Mouse (Mus musculus) mature B cell (primary cell): Measurements from ENCODE around the gene Cfap97d1.

ENCODE experiments used
- in situ Hi-C: fragments of 300-500 bp; cut with MboI; formaldehyde crosslinking; loops from 2 replicates; pipeline ENCODE4 v1.14.3; 2019

Gene Cfap97d1

DNA sequence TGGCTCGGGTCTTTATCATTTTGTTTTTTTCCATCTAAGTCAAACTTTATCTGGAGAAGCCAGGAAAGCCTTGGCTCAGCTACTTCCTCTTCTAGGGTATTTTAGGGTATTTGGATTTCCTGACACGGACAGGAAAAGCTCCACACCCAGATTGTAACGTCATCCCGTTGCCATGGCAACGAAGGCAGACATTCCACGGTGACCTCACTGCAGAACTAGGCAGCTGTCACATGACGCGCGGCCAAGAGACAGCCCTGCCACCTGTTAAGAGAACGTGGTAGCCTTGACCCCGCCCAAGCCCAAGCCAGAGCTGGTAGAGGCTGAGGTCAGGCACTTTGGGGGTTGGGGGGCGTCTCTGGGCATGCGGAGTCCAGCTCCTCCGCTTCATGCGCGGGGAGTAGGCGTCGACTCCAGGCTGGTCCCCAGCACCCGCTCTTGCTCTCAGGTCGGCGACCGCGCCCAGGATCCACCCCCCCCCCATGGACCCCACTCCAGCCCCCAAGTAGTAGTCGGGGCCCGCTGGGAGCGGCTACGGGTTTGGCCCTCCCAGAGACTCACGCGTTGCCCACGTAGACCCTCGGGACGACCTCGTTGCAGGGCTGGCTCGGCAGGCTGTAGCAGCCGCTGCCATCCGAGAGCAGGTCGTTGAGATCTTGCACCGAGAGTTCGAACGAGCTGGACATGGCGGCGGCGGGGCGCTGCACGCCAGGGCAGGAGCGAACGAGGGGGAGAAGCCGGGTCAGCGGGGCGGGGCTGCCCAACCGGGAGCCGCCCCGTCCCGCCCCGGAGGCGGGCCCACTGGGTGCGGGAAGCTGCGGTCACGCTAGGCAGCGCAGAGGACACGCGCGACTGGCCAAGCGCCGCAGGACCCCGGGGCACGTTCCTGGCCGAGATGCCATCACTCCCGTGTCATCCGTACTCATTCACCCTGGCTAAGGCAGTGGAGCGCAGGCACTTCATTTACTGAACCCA lies at the start of gene Cfap97d1:
Cfap97d1 (plus strand) TSS at position 226 of the 972 bp plus-strand sequence.
- in situ Hi-C loops: no loop called here

DNA sequence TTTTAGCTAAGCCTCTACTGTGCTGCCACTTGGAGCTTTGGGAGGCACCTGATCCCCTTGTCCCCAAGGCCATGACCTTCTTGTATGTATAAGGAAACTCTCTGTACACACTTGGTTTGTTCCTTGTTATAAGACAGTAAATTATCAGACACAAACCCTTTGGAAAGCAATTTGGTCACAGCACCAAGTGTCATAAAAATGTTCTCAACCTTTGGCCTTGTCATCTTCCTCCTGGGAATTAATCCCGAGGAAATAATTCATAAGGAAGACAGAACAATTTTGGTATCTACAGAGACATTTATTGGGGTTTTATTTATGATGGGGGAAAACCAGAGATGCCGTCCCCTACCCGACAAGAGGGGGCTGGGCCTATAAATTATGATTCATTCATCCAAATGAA lies 48.3 kb upstream of the Cfap97d1 start:
- in situ Hi-C loops: no loop called here

- in situ Hi-C loops: no loop called here
Observed at GRCm38 (mm10) chr11:101936421-101936820, 47.7 kb upstream of the Cfap97d1 start.

DNA sequence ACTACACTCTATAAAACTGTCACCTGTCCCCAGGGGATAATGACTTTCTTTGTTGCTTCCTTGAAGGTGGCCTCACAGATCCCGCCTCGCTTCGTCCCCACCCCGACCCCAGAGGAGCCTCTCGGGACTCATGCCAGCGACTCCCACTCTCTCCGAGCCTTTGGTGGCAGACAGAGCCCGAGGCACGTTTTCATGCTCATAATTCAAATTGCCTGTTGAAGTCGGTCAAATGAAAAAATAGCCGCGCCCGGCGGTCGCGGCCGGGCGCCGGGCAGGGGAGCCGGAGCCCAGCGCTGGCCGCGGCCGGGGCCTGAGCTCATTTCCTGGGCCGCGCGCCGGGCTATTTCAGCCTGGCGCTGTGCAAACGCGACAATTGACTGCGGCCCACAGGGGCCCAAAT lies 47.0 kb upstream of the Cfap97d1 start:
- in situ Hi-C loops: no loop called here

GRCm38 (mm10) chr11:101943055-101943454 lies 41.0 kb upstream of the Cfap97d1 start:
- in situ Hi-C loops: no loop called here

GRCm38 (mm10) chr11:101946525-101946924 lies 37.6 kb upstream of the Cfap97d1 start:
- in situ Hi-C loops: no loop called here

DNA sequence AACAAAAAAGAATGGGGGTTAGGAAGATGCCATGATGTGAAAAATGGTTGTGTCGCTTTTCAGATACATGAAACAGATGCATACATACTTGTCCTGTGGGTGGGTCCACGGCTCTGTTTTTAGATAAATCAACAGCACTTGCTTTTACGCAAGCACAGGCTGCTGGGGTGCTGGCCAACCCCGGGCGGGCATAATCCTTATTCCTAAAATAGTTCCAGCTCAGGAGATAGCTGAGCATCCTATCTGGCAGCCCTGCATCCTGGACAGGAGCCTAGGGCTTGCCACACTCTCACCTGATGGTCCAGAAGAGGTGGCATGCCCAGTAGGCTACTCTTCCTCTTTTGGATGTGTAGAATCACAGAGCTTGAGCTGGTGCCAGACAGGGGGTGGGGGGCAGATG lies 34.1 kb upstream of the Cfap97d1 start:
- in situ Hi-C loops: no loop called here

- in situ Hi-C loops: no loop called here
Observed at GRCm38 (mm10) chr11:101952541-101953341, 31.3 kb upstream of the Cfap97d1 start.

- in situ Hi-C loops: no loop called here
Observed at GRCm38 (mm10) chr11:101953441-101953840, 30.6 kb upstream of the Cfap97d1 start.

- in situ Hi-C loops: no loop called here
Observed at GRCm38 (mm10) chr11:101957476-101957875, 26.6 kb upstream of the Cfap97d1 start.

GRCm38 (mm10) chr11:101963043-101963442 lies 21.0 kb upstream of the Cfap97d1 start:
- in situ Hi-C loops: no loop called here

DNA sequence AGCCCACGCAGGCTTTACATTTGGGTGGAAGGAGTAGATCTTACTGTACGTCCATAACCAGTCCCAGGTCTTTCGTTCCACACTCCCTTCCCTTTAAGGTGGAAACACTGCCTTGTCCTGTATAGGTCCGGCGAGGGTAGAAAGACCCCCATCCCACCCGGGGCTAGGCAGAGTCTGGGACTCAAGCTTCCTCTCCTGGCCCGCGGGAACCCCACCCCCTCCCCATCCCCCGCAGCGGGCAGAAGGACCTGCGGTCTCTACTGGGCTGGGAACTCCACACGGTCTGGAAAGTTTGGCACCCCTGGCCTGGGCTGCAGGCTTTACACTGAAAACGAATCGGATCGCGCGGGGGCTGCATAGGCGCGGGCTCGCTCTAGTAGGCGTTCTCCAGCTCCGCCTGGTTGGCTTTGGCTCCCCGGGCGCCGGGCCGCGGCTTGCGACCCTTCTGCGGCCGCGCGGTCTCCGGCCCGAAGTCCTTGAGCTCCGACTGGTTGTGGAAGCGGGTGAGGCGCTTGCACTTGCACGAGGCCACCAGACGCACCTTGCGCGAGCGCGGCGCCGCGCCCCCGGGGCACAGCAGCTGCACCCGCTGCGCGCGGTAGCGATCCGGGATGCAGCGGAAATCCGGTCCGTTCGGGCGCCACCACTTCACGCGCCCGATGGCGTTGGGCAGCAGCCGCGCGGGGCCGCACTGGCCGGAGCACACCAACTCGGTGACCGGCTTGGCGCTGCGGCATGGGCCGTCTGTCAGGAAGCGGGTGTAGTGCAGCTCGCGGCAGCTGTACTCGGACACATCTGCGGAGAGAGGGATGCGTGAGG lies 20.4 kb upstream of the Cfap97d1 start:
- in situ Hi-C loops: no loop called here

DNA sequence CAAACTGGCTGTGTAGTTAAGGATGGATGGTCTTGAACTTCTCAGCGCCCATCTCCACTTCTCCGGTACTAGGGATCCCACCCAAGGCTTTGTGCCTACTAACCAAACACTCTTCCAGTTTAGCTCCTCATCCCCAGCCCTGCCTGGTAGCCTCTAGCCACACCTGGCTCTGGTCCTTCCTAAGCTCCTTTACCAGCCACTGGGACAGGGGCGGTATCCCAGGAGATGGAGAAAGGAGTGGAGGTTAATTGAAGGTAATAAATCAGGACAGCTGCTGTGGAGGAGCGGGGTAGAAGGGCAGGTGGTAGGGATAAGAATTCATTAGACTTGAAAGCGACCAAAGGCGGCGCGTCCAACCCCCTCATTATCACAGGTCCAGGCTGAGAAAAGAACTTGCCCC lies 19.4 kb upstream of the Cfap97d1 start:
- in situ Hi-C loops: loop anchor here (5.0 kb wide), 1 partner anchor 42 kb away; no protein-coding TSS in a partner anchor

DNA sequence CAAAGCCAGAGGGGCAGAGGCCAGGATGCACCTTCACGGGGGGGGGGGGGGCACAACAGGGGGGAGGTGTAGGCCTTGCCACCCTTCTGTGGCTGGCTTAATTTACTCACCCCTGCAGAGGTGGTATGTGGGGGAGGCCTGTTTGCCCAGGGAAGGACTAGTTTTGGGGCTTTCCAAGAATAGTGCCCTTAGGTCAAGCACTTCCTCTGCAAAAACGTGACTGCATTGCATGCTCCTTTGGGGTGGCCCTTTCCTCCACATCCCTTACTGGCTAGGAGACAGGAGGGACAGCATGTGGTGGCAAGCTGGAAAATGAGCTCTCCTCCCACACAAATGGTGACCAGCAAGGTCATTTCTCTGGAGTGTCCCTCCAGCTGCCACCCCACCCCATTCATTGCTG lies 18.5 kb upstream of the Cfap97d1 start:
- in situ Hi-C loops: loop anchor here (5.0 kb wide), 1 partner anchor 43 kb away; no protein-coding TSS in a partner anchor

- in situ Hi-C loops: loop anchor here (5.0 kb wide), 1 partner anchor 45 kb away; no protein-coding TSS in a partner anchor
Observed at GRCm38 (mm10) chr11:101966965-101967614, 17.0 kb upstream of the Cfap97d1 start, which contains the start of gene Sost. Gene Sost (minus strand): TSS chr11:101967015.

DNA sequence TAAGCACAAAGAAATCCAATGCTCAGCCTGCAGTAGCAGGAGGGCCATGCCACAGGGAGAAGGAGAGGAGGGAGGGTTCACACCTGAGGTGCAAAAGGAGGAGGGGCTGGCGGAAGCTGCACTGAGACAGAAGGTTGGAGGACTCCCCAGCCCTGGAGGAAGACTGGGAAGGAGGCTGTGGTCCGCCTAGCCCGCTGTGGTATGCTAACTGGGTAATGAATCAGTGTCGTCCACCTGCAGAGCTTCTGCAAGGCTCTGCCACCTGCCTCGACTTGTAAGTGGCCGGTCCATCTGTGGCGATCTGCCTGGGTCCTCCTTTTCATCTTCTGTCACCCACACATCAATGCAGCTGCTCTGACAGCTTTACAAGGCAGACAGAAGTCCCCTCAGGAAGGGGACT lies 15.8 kb upstream of the Cfap97d1 start:
- in situ Hi-C loops: loop anchor here (5.0 kb wide), 1 partner anchor 46 kb away; no protein-coding TSS in a partner anchor

GRCm38 (mm10) chr11:101968791-101969190 lies 15.3 kb upstream of the Cfap97d1 start:
- in situ Hi-C loops: loop anchor here (5.0 kb wide), 1 partner anchor 46 kb away; no protein-coding TSS in a partner anchor

- in situ Hi-C loops: loop anchor here (5.0 kb wide), 1 partner anchor 48 kb away; no protein-coding TSS in a partner anchor
Observed at GRCm38 (mm10) chr11:101969835-101970234, 14.2 kb upstream of the Cfap97d1 start.

DNA sequence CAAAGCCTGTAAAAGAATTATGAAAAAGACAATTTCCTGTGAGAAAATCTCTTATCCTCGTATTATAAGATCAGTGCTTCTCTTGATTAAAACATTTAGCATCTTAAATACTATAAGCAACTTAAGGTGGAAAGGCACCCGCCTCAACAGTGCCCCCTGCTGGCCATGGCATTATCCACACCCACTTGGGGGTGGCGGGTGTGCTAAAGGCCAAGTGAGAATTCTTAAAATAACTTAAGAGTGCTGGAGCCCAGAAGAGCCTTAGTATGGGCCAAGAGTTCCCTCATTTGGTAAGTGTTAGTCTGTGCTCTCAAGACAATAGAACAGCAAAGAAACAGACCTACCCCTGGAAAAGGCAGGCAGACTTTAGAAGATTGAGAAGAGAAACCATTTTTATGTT lies 12.7 kb upstream of the Cfap97d1 start:
- in situ Hi-C loops: no loop called here

- in situ Hi-C loops: no loop called here
Observed at GRCm38 (mm10) chr11:101972097-101972496, 12.0 kb upstream of the Cfap97d1 start.

DNA sequence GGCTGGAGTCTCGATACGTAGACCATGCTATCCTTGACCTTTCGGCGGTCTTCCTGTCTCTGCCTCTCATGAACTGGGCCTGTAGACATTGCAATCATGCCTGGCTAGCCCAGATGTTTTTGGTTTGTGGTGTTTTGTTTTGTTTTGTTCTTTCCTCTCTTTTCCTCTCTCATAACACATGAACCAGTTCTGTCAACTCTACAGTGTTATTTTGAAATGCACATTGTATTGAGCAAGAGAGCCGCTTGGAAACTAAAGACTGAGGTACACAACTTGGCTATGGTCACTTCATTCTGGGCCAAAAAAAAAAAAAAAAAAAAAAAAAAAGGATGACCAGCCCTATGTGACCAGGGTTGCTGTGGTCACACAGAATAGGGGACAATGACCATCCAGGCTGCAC lies 11.4 kb upstream of the Cfap97d1 start:
- in situ Hi-C loops: no loop called here
